In genomic region chr5:43892386-43892785, GRCm38 (mm10) we compare ENCODE assay signal across 10 mouse cellular contexts. TPM values are rescaled to one million over a fixed set of nuclear protein-coding genes. Genes with fewer than 3 reads are reported as not detected.
DNase-seq lines count a peak whose midpoint lies in the region; ATAC-seq and TF ChIP-seq lines count a peak whose summit lies in the region.
"Had no signal": no experiment of that assay in that cellular context is flagged by ENCODE, and none has a peak within 500 bp of the region (broad histone marks: within the 10 kb centered on the region; RNA-seq: fewer than 3 reads in every experiment).

No protein-coding gene starts in this region.

- H3K4me1 ChIP-seq in kidney, adult 2 months (ENCODE audit: control insufficient read depth, insufficient read depth, low read length) = no peaks in the 10 kb centered on the region
- H3K4me1 ChIP-seq in kidney, embryonic 16.5 days (ENCODE audit: insufficient read depth, low read length) = no peaks in the 10 kb centered on the region
- H3K4me1 ChIP-seq in ES-E14 (ENCODE audit: control insufficient read depth in 2 of 2, insufficient read depth in 2 of 2, low read length in 2 of 2, poor library complexity in 1 of 2) = no peaks in the 10 kb centered on the region; a peak in 1 of 4 replicates

- WGBS in kidney, adult 2 months = 32% methylated on average over 1 of the region's 1 CpGs
- 27% methylated on average over 1 of the region's 1 CpGs for WGBS in kidney, embryonic 16.5 days

- H3K4me2 ChIP-seq in kidney, embryonic 16.5 days (replicated peaks; ENCODE audit: low read depth, low read length) = no peak overlapping the region
- H3K4me2 ChIP-seq: embryonic facial prominence, embryonic 12.5 days; limb, embryonic 12.5 days had no signal

- no peak overlapping the region for H3K27ac ChIP-seq in kidney, adult 2 months (ENCODE audit: insufficient read depth, low read depth, low read length)
- no peak overlapping the region for H3K27ac ChIP-seq in kidney, embryonic 16.5 days (ENCODE audit: low read length)
- H3K27ac ChIP-seq in ES-E14 (ENCODE audit: insufficient read depth, low read depth, low read length, poor library complexity, severe bottlenecking) = no peak overlapping the region
- H3K27ac ChIP-seq: embryonic facial prominence, embryonic 12.5 days; limb, embryonic 12.5 days had no signal

- no peak for ATAC-seq in kidney, embryonic 16.5 days (ENCODE audit: low FRiP score, low TSS enrichment)
- no peak; the same call in 1 of the 2 replicates for ATAC-seq in megakaryocyte-erythroid progenitor cell, adult 5-6 weeks (replicated peaks; ENCODE audit: low FRiP score, low TSS enrichment, poor library complexity, severe bottlenecking)

- in situ Hi-C loops in ES-E14 (cut with MboI; ENCODE audit: low sequenced_read_pairs in 2 of 2, unreplicated experiment in 2 of 2) = loop anchor here in 1 of 2 experiments (5.0 to 10.0 kb wide), 4 partner anchors 50 to 372 kb away; partner anchors contain the start of gene Prom1

- H3K4me3 ChIP-seq in kidney, adult 2 months (ENCODE audit: insufficient read depth, low read depth, low read length) = no peak overlapping the region
- H3K4me3 ChIP-seq in kidney, embryonic 16.5 days (ENCODE audit: low read length) = no peak overlapping the region
- no peak overlapping the region for H3K4me3 ChIP-seq in ES-E14 (ENCODE audit: insufficient read depth in 1 of 2, low read depth in 1 of 2, low read length in 2 of 2, poor library complexity in 1 of 2, severe bottlenecking in 1 of 2)
- H3K4me3 ChIP-seq: embryonic facial prominence, embryonic 12.5 days; limb, embryonic 12.5 days had no signal

- DNase-seq in adrenal gland, adult (ENCODE audit: inconsistent age in 2 of 2, low spot score in 1 of 2) = peak; percentile 34 to 73
- DNase-seq in adrenal gland, postnatal 4 days (ENCODE audit: low spot score in 2 of 2) = no peak
- peak; percentile 71 for DNase-seq in kidney, adult 2 months
- DNase-seq in ES-E14 (ENCODE audit: low read depth, low spot score) = peak; percentile 46
- DNase-seq in frontal cortex, postnatal 36 days (ENCODE audit: low spot score in 2 of 2) = peak; percentile 28 to 68
- peak; percentile 12 for DNase-seq in left cerebral cortex, postnatal 4 days

- H3K9me3 ChIP-seq in kidney, embryonic 16.5 days (ENCODE audit: low read length) = no peaks in the 10 kb centered on the region
- H3K9me3 ChIP-seq in ES-E14 (ENCODE audit: control insufficient read depth, insufficient read depth, low read depth, low read length) = no peaks in the 10 kb centered on the region
- H3K9me3 ChIP-seq: embryonic facial prominence, embryonic 12.5 days; limb, embryonic 12.5 days had no signal

- no peak for TF ChIP-seq POLR2A in kidney, adult 2 months (IDR thresholded peaks at IDR 0.05; ENCODE audit: low read depth, low read length)

- no peaks in the 10 kb centered on the region for H3K36me3 ChIP-seq in kidney, adult 2 months (ENCODE audit: control insufficient read depth, insufficient read depth, low read length)
- no peaks in the 10 kb centered on the region for H3K36me3 ChIP-seq in kidney, embryonic 16.5 days (ENCODE audit: insufficient read depth, low read length)
- no peaks in the 10 kb centered on the region for H3K36me3 ChIP-seq in ES-E14 (ENCODE audit: control insufficient read depth, insufficient read depth, low read length, poor library complexity, severe bottlenecking)
- H3K36me3 ChIP-seq: embryonic facial prominence, embryonic 12.5 days; limb, embryonic 12.5 days had no signal

- H3K9ac ChIP-seq in kidney, embryonic 16.5 days (replicated peaks; ENCODE audit: low read length) = no peak overlapping the region
- H3K9ac ChIP-seq in ES-E14 (ENCODE audit: insufficient read depth, low read depth, low read length, poor library complexity, severe bottlenecking) = no peak overlapping the region
- H3K9ac ChIP-seq: embryonic facial prominence, embryonic 12.5 days; limb, embryonic 12.5 days had no signal

- H3K27me3 ChIP-seq in kidney, adult 2 months (replicated peaks; ENCODE audit: control insufficient read depth, insufficient read depth, low read length) = no peaks in the 10 kb centered on the region
- no peaks in the 10 kb centered on the region for H3K27me3 ChIP-seq in kidney, embryonic 16.5 days (ENCODE audit: insufficient read depth, low read length)
- H3K27me3 ChIP-seq: embryonic facial prominence, embryonic 12.5 days; limb, embryonic 12.5 days had no signal

- TF ChIP-seq CTCF in kidney, adult 2 months (conservative IDR thresholded peaks at IDR 0.05; ENCODE audit: insufficient read depth, insufficient read length, low read depth, low read length) = peak; percentile 28

- intact Hi-C loops in left cerebral cortex, postnatal 4 days (cut with DNase I) = no loop called here

TF ChIP-seq in ES-E14, 5 proteins besides CTCF, POLR2A, EP300 and RAD21:
- TF ChIP-seq CHD2 (IDR thresholded peaks at IDR 0.05; ENCODE audit: low read depth, low read length) (no peak), ZC3H11A (IDR thresholded peaks at IDR 0.05; ENCODE audit: borderline replicate concordance, low read depth, low read length) (peak; percentile 64; the same call in 1 of the 2 replicates), ZNF384 (IDR thresholded peaks at IDR 0.05; ENCODE audit: low read depth, low read length) (no peak), MAFK (IDR thresholded peaks at IDR 0.05; ENCODE audit: insufficient read depth, low read depth, low read length) (no peak)

RNA-seq across cellular contexts. Expression of gene Gm7879, which starts 20.6 kb away (rescaled TPM):
- total RNA-seq in adrenal gland, postnatal 4 days (2021) = 10 to 100 TPM; 18.9 to 19.6 TPM
- 0.47 and 0.50 TPM in 2 replicates for polyA plus RNA-seq in kidney, adult 2 months (2012; rRNA removed)
- polyA plus RNA-seq in kidney, embryonic 16.5 days (2015; fragmentation: Nextera tagmentation; extraction: Ambion mirVana) = 0.59 and 1.5 TPM in 2 replicates
- total RNA-seq in ES-E14 (2012; rRNA removed) = 0.74 and 1.9 TPM in 2 replicates
- total RNA-seq in left cerebral cortex, postnatal 4 days (2021) = 10 to 100 TPM; 13.9 to 14.0 TPM
- total RNA-seq in megakaryocyte-erythroid progenitor cell, adult 5-6 weeks (2014; fragmentation: Nextera tagmentation) = 2.8 and 3.9 TPM in 2 replicates
- 5.5 and 24.2 TPM in 2 replicates for total RNA-seq in megakaryocyte-erythroid progenitor cell, adult 5-6 weeks (2017)

RNA-seq across cellular contexts. Expression of gene Cd38, which starts 24.0 kb away (rescaled TPM):
- 10 to 100 TPM; 16.3 to 19.6 TPM for total RNA-seq in adrenal gland, postnatal 4 days (2021)
- polyA plus RNA-seq in kidney, adult 2 months (2012; rRNA removed) = 6.1 and 7.9 TPM in 2 replicates
- 35.3 and 37.7 TPM in 2 replicates for polyA plus RNA-seq in kidney, embryonic 16.5 days (2015; fragmentation: Nextera tagmentation; extraction: Ambion mirVana)
- 11.2 TPM in 2 replicates for total RNA-seq in ES-E14 (2012; rRNA removed)
- 1 to 10 TPM; 1.5 to 1.6 TPM for total RNA-seq in left cerebral cortex, postnatal 4 days (2021)
- 0.74 and 1.2 TPM in 2 replicates for total RNA-seq in megakaryocyte-erythroid progenitor cell, adult 5-6 weeks (2014; fragmentation: Nextera tagmentation)
- total RNA-seq in megakaryocyte-erythroid progenitor cell, adult 5-6 weeks (2017) = 0.57 TPM in 1 of 2 replicates, not detected in the other

Comparison
In these comparisons a context has a peak if more than half of its experiments do, and no peak if none do; other contexts are left out.
1. DNase-seq: peak in adrenal gland, adult (2 of 2), kidney, adult 2 months (single experiment), ES-E14 (single experiment), frontal cortex, postnatal 36 days (2 of 2) and left cerebral cortex, postnatal 4 days (single experiment); none in adrenal gland, postnatal 4 days (0 of 2).